Mouse (Mus musculus): Measurements from ENCODE around the gene Pabpc6. TPM values are rescaled to one million over a fixed set of nuclear protein-coding genes. Genes with fewer than 3 reads are reported as not detected.

The Pabpc6 gene
- total and polyA plus RNA-seq, 2 experiments from 2014 or later, result not detected

GRCm38 (mm10) chr17:9637011-9637410 lies 32.5 kb downstream of the Pabpc6 start:
- no peak overlapping the region for H3K27ac ChIP-seq (ENCODE audit: low read depth, low read length)
- WGBS, result 93% methylated on average over 4 of the region's 4 CpGs
- no peak for TF ChIP-seq CTCF (IDR thresholded peaks at IDR 0.05; ENCODE audit: low read depth)
- DNase-seq, result no peak
- no peaks in the 10 kb centered on the region for H3K36me3 ChIP-seq (ENCODE audit: insufficient read depth)
- no peaks in the 10 kb centered on the region for H3K4me1 ChIP-seq (ENCODE audit: insufficient read depth)
- no peaks in the 10 kb centered on the region for H3K9me3 ChIP-seq (ENCODE audit: low read length)
- no peak for ATAC-seq
- H3K4me2 ChIP-seq (ENCODE audit: low read depth), result no peak overlapping the region
- no peaks in the 10 kb centered on the region for H3K27me3 ChIP-seq (ENCODE audit: insufficient read depth, low read length)
- H3K9ac ChIP-seq, result no peak overlapping the region
- no peak overlapping the region for H3K4me3 ChIP-seq (ENCODE audit: low read depth, low read length)

- Histone ChIP-seq H3K9me3 (ENCODE audit: low read length) (no peaks in the 10 kb centered on the region), H3K4me1 (ENCODE audit: insufficient read depth) (no peaks in the 10 kb centered on the region), H3K4me2 (ENCODE audit: low read depth) (no peak overlapping the region), H3K4me3 (ENCODE audit: low read depth, low read length) (no peak overlapping the region), H3K9ac (no peak overlapping the region), H3K27me3 (ENCODE audit: insufficient read depth, low read length) (no peaks in the 10 kb centered on the region), H3K27ac (ENCODE audit: low read depth, low read length) (peak overlapping the region; percentile 64; the same call in 1 of the 2 replicates), H3K36me3 (ENCODE audit: insufficient read depth) (no peaks in the 10 kb centered on the region)
- ATAC-seq (peak; percentile 77), DNase-seq (peak; percentile 56)
- no peak for TF ChIP-seq CTCF (IDR thresholded peaks at IDR 0.05; ENCODE audit: low read depth)
- 45% methylated on average over 16 of the region's 16 CpGs for WGBS
Measured at GRCm38 (mm10) chr17:9632579-9633252, 36.8 kb downstream of the Pabpc6 start.

- Histone ChIP-seq H3K4me2 (ENCODE audit: low read depth) (no peak overlapping the region), H3K9ac (no peak overlapping the region), H3K36me3 (ENCODE audit: insufficient read depth) (no peaks in the 10 kb centered on the region), H3K9me3 (ENCODE audit: low read length) (no peaks in the 10 kb centered on the region), H3K27me3 (ENCODE audit: insufficient read depth, low read length) (no peaks in the 10 kb centered on the region), H3K27ac (ENCODE audit: low read depth, low read length) (no peak overlapping the region; the same call in 1 of the 2 replicates), H3K4me1 (ENCODE audit: insufficient read depth) (no peaks in the 10 kb centered on the region), H3K4me3 (ENCODE audit: low read depth, low read length) (no peak overlapping the region)
- 40% methylated on average over 5 of the region's 5 CpGs for WGBS
- no peak for TF ChIP-seq CTCF (IDR thresholded peaks at IDR 0.05; ENCODE audit: low read depth)
- ATAC-seq (0 out of 2 replicates have a peak, but pooled peaks have one; percentile 18), DNase-seq (peak; percentile 56)
Measured at GRCm38 (mm10) chr17:9632140-9632539, 37.4 kb downstream of the Pabpc6 start.

GRCm38 (mm10) chr17:9631081-9631480 lies 38.4 kb downstream of the Pabpc6 start:
- ATAC-seq (no peak), DNase-seq (no peak)
- WGBS, result 50% methylated on average over 1 of the region's 1 CpGs
- H3K4me1 ChIP-seq (ENCODE audit: insufficient read depth), result no peaks in the 10 kb centered on the region
- H3K27me3 ChIP-seq (ENCODE audit: insufficient read depth, low read length), result no peaks in the 10 kb centered on the region
- H3K27ac ChIP-seq (ENCODE audit: low read depth, low read length), result no peak overlapping the region
- H3K36me3 ChIP-seq (ENCODE audit: insufficient read depth), result no peaks in the 10 kb centered on the region
- no peak overlapping the region for H3K4me2 ChIP-seq (ENCODE audit: low read depth)
- H3K4me3 ChIP-seq (ENCODE audit: low read depth, low read length), result no peak overlapping the region
- TF ChIP-seq CTCF (IDR thresholded peaks at IDR 0.05; ENCODE audit: low read depth), result no peak
- H3K9me3 ChIP-seq (ENCODE audit: low read length), result no peaks in the 10 kb centered on the region
- H3K9ac ChIP-seq, result no peak overlapping the region

GRCm38 (mm10) chr17:9627011-9627410 lies 42.5 kb downstream of the Pabpc6 start:
- no peaks in the 10 kb centered on the region for H3K4me1 ChIP-seq (ENCODE audit: insufficient read depth)
- no peaks in the 10 kb centered on the region for H3K27me3 ChIP-seq (ENCODE audit: insufficient read depth, low read length)
- no peak for TF ChIP-seq CTCF (IDR thresholded peaks at IDR 0.05; ENCODE audit: low read depth)
- ATAC-seq (no peak), DNase-seq (no peak)
- H3K36me3 ChIP-seq (ENCODE audit: insufficient read depth), result no peaks in the 10 kb centered on the region
- H3K4me2 ChIP-seq (ENCODE audit: low read depth), result no peak overlapping the region
- no peaks in the 10 kb centered on the region for H3K9me3 ChIP-seq (ENCODE audit: low read length)
- H3K27ac ChIP-seq (ENCODE audit: low read depth, low read length), result no peak overlapping the region
- H3K9ac ChIP-seq, result no peak overlapping the region
- H3K4me3 ChIP-seq (ENCODE audit: low read depth, low read length), result no peak overlapping the region

Other genes with a start within 250 kb of the Pabpc6 start
- not detected in 2 replicates for gene Gm17728, start 247.7 kb downstream of the Pabpc6 start, total RNA-seq (2014; rRNA removed)
- gene Gm17728, start 247.7 kb downstream of the Pabpc6 start, polyA plus RNA-seq (2015; fragmentation: Nextera tagmentation; extraction: Ambion mirVana), result not detected in 2 replicates

Data from forebrain, postnatal 0 days (tissue).